Mouse (Mus musculus) embryonic facial prominence, embryonic 12.5 days (tissue): ENCODE measurements around the gene Ncf2. TPM values are rescaled to one million over a fixed set of nuclear protein-coding genes. Genes with fewer than 3 reads are reported as not detected.

Experiments used
- ATAC-seq: fragments of 200-750 bp; cut with Nextera tagmentation; 2 replicates; pipeline ENCODE4 v1.8.0; 2017; ENCODE audit not compliant: insufficient number of reproducible peaks, insufficient read depth, low FRiP score, low TSS enrichment
- H3K27ac ChIP-seq: fragments of 300-500 bp; sonication (generic); 2 replicates; pipeline ENCODE4 v1.5.1; 2016; ENCODE audit warnings: mild to moderate bottlenecking
- H3K27me3 ChIP-seq: fragments of 300-500 bp; sonication (generic); 2 replicates; pipeline ENCODE4 v1.6.1; 2016; ENCODE audit warnings: mild to moderate bottlenecking, moderate library complexity
- H3K36me3 ChIP-seq: fragments of 300-500 bp; sonication (generic); 2 replicates; pipeline ENCODE4 v1.6.1; 2016; ENCODE audit warnings: mild to moderate bottlenecking
- H3K4me1 ChIP-seq: fragments of 300-500 bp; sonication (generic); 2 replicates; pipeline ENCODE4 v1.6.1; 2016
- H3K4me2 ChIP-seq: fragments of 300-500 bp; sonication (generic); replicated peaks from 2 replicates; pipeline ENCODE4 v1.6.1; 2016; ENCODE audit warnings: mild to moderate bottlenecking, moderate library complexity
- H3K4me3 ChIP-seq: fragments of 300-500 bp; sonication (generic); 2 replicates; pipeline ENCODE4 v1.5.1; 2016; ENCODE audit warnings: mild to moderate bottlenecking
- H3K9ac ChIP-seq: fragments of 300-500 bp; sonication (generic); 2 replicates; pipeline ENCODE4 v1.6.1; 2016; ENCODE audit warnings: mild to moderate bottlenecking, moderate library complexity
- H3K9me3 ChIP-seq: fragments of 300-500 bp; sonication (generic); 2 replicates; pipeline ENCODE4 v1.6.1; 2016; ENCODE audit warnings: mild to moderate bottlenecking, moderate library complexity
- WGBS: fragments of 180-500 bp; shearing (Covaris S2); methylation state at CpG from one replicate; pipeline ENCODE4 v1.1.7; 2016; 5-methylcytosine and 5-hydroxymethylcytosine counted together
- polyA plus RNA-seq: library from polyadenylated mRNA; unstranded; fragments of >200 nt; fragmentation: Nextera tagmentation; extraction: Ambion mirVana; gene quantifications from 2 replicates; pipeline ENCODE4 v1.2.1, GENCODE M21; 2016

Ncf2 gene
- polyA plus RNA-seq, 1 experiment from 2014 or later, result 2.4 TPM

DNA sequence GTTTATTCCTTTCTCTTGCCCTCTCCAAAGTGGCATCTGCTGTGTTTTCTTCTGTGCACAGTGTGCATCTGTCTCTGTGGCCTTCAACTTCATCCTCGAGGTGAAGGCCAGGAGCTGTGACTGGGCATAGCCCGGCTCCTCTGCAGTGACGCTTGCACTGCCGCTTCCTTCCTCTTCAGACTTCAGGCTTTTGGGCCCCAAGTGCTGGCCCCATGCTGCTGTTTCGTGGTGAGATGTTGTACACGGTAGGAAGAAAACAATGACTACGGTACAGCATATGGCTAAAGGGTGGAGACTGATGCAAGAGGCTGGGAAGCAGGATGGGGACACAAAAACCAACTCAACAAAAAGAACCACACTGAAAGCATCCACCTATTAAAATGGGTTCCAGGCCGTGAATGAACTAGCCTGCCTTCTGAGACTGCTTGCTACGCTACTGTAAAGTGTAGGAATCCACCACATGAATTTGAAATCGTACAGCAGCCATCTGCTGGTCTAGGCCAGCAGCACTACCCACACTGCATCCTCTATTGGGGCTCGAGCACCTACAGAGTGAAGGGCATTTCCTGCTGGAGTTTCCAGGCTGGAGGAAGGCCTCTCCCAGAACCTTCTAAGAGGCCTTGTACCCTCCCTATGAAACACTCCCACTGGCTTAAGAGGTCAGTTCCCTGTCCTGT, 38.2 kb downstream of the Ncf2 start:
- Histone ChIP-seq H3K9me3 (no peaks in the 10 kb centered on the region), H3K4me3 (no peak overlapping the region), H3K27me3 (no peaks in the 10 kb centered on the region), H3K4me2 (no peak overlapping the region), H3K4me1 (no peaks in the 10 kb centered on the region), H3K36me3 (peaks cover 53% of the 10 kb centered on the region), H3K27ac (no peak overlapping the region), H3K9ac (no peak overlapping the region)
- no peak for ATAC-seq
- WGBS, result 84% methylated on average over 11 of the region's 11 CpGs

DNA sequence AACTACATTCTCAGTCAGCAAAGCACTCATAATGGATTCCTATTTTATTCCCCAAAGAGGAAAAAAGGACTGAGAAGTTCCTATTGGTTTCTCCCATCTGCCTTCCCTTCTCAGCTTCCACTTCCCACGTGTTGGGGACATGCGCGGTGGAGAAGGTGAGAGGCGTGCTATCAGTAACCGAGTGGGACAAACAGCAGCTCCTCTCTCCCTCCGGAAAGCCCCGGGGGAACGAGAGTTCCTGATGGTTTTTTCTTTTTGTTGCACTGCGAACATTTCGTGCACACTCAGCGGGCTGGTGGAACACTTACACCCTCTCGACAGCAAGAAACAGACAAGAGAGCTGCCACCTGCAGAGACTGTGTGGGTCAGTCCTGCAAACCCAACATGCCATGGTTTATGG, 38.8 kb downstream of the Ncf2 start:
- no peak overlapping the region for H3K27ac ChIP-seq
- no peak overlapping the region for H3K4me3 ChIP-seq
- no peaks in the 10 kb centered on the region for H3K9me3 ChIP-seq
- H3K36me3 ChIP-seq, result peaks cover 60% of the 10 kb centered on the region
- H3K9ac ChIP-seq, result no peak overlapping the region
- H3K27me3 ChIP-seq, result no peaks in the 10 kb centered on the region
- 90% methylated on average over 12 of the region's 12 CpGs for WGBS
- H3K4me2 ChIP-seq, result no peak overlapping the region
- H3K4me1 ChIP-seq, result no peaks in the 10 kb centered on the region
- no peak for ATAC-seq

- H3K4me1 ChIP-seq, result no peaks in the 10 kb centered on the region
- no peak overlapping the region for H3K4me2 ChIP-seq
- no peaks in the 10 kb centered on the region for H3K27me3 ChIP-seq
- 85% methylated on average over 3 of the region's 3 CpGs for WGBS
- peaks cover 73% of the 10 kb centered on the region for H3K36me3 ChIP-seq
- no peak overlapping the region for H3K9ac ChIP-seq
- H3K4me3 ChIP-seq, result no peak overlapping the region
- no peak for ATAC-seq
- H3K9me3 ChIP-seq, result no peaks in the 10 kb centered on the region
- no peak overlapping the region for H3K27ac ChIP-seq
Observed at GRCm38 (mm10) chr1:152840343-152840742, 40.3 kb downstream of the Ncf2 start.

DNA sequence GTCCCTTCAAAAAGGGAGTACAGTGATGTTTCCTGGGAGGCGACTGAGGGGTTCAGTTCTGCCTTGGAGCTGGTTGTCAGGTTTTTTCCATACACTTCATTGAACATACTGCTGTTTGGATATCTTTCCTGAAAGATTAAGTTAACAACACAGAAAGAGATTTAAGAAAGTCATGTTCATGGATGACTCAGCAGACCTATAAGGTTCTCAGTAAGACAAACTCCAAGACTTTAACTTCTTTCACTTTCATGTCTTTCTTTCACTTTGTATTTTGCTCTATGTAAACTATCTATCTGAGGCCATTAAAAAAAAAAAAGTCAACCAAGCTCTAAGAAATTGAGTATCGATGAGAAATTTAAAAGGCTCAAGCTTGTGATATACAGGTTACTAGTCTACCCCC, 41.1 kb downstream of the Ncf2 start:
- H3K4me3 ChIP-seq, result no peak overlapping the region
- peaks cover 80% of the 10 kb centered on the region for H3K36me3 ChIP-seq
- H3K4me2 ChIP-seq, result no peak overlapping the region
- WGBS, result 91% methylated on average over 2 of the region's 2 CpGs
- no peaks in the 10 kb centered on the region for H3K9me3 ChIP-seq
- ATAC-seq, result no peak
- no peak overlapping the region for H3K9ac ChIP-seq
- no peaks in the 10 kb centered on the region for H3K4me1 ChIP-seq
- no peak overlapping the region for H3K27ac ChIP-seq
- H3K27me3 ChIP-seq, result no peaks in the 10 kb centered on the region

DNA sequence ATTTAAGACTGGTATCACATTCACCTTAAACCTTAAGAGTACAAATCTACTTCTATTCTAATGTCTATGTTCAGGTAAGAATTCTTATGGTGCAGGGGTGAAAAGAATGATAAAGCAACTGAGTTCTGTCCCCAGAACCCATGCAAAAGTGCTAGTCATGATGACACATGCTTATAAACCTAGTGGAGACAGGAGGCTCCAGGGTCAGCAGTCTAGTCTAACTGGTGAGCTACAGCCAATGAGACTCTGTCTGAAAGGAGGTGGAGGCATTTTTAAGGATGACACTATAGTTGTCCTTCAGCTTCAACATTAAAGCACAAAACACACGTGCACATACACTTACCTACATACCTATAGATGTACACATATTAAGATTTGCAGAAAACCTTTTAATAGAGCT, 44.6 kb downstream of the Ncf2 start:
- ATAC-seq, result no peak
- no peak overlapping the region for H3K9ac ChIP-seq
- no peaks in the 10 kb centered on the region for H3K9me3 ChIP-seq
- WGBS, result 89% methylated on average over 1 of the region's 1 CpGs
- H3K36me3 ChIP-seq, result peaks cover 79% of the 10 kb centered on the region
- H3K27me3 ChIP-seq, result no peaks in the 10 kb centered on the region
- H3K4me1 ChIP-seq, result no peaks in the 10 kb centered on the region
- no peak overlapping the region for H3K4me2 ChIP-seq
- no peak overlapping the region for H3K4me3 ChIP-seq
- no peak overlapping the region for H3K27ac ChIP-seq

- H3K36me3 ChIP-seq, result peaks cover 74% of the 10 kb centered on the region
Observed at GRCm38 (mm10) chr1:152845211-152845730, 45.3 kb downstream of the Ncf2 start.

GRCm38 (mm10) chr1:152846856-152847255, 46.9 kb downstream of the Ncf2 start:
- no peak overlapping the region for H3K4me3 ChIP-seq
- H3K36me3 ChIP-seq, result peaks cover 69% of the 10 kb centered on the region
- H3K4me1 ChIP-seq, result no peaks in the 10 kb centered on the region
- no peak overlapping the region for H3K4me2 ChIP-seq
- no peaks in the 10 kb centered on the region for H3K27me3 ChIP-seq
- H3K9me3 ChIP-seq, result no peaks in the 10 kb centered on the region
- H3K9ac ChIP-seq, result no peak overlapping the region
- WGBS, result 91% methylated on average over 2 of the region's 2 CpGs
- no peak for ATAC-seq
- no peak overlapping the region for H3K27ac ChIP-seq

More at GRCm38 (mm10) chr1:152845211-152845730, 45.3 kb downstream of the Ncf2 start:
- H3K4me1 ChIP-seq, result no peaks in the 10 kb centered on the region
- no peaks in the 10 kb centered on the region for H3K9me3 ChIP-seq
- ATAC-seq, result no peak
- H3K9ac ChIP-seq, result no peak overlapping the region
- WGBS, result 84% methylated on average over 3 of the region's 3 CpGs
- no peak overlapping the region for H3K4me2 ChIP-seq
- no peak overlapping the region for H3K27ac ChIP-seq
- H3K27me3 ChIP-seq, result no peaks in the 10 kb centered on the region
- H3K4me3 ChIP-seq, result no peak overlapping the region

GRCm38 (mm10) chr1:152869901-152870300, 69.9 kb downstream of the Ncf2 start:
- H3K9ac ChIP-seq, result no peak overlapping the region
- no peaks in the 10 kb centered on the region for H3K27me3 ChIP-seq
- no peak for ATAC-seq
- H3K4me2 ChIP-seq, result no peak overlapping the region
- no peaks in the 10 kb centered on the region for H3K9me3 ChIP-seq
- H3K36me3 ChIP-seq, result peaks cover 32% of the 10 kb centered on the region
- H3K27ac ChIP-seq, result no peak overlapping the region
- no peaks in the 10 kb centered on the region for H3K4me1 ChIP-seq
- no peak overlapping the region for H3K4me3 ChIP-seq
- WGBS, result 95% methylated on average over 6 of the region's 6 CpGs

DNA sequence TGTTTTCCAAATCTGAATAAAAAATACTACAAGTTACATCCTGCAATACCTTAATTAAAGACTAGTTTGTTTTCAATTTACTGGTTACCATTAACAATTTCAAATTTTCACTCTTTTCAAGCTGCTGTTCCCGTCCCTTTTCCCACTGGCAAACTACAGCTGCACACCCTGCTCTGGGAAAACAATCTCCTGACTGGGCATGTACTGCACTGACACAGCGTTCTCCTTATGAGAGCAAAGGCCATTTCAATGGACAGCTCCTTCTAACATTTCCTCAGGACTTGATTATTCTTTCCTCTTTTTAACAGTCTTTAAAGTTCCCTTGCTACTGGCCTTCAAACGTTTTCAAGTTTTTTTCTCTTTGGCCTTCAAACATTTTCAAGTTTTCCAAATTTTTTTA, 71.0 kb downstream of the Ncf2 start:
- no peaks in the 10 kb centered on the region for H3K9me3 ChIP-seq
- H3K4me2 ChIP-seq, result no peak overlapping the region
- 75% methylated on average over 3 of the region's 3 CpGs for WGBS
- no peak for ATAC-seq
- H3K27me3 ChIP-seq, result no peaks in the 10 kb centered on the region
- peaks cover 22% of the 10 kb centered on the region for H3K36me3 ChIP-seq
- H3K9ac ChIP-seq, result no peak overlapping the region
- H3K4me1 ChIP-seq, result no peaks in the 10 kb centered on the region
- H3K27ac ChIP-seq, result no peak overlapping the region
- H3K4me3 ChIP-seq, result no peak overlapping the region

Other genes starting within 250 kb of the Ncf2 start
- not detected in 2 replicates for gene Apobec4, start 49.6 kb upstream of the Ncf2 start, polyA plus RNA-seq
- 27.6 and 28.9 TPM in 2 replicates for gene Rgl1, start 33.8 kb upstream of the Ncf2 start, polyA plus RNA-seq
- gene Arpc5, start 33.7 kb upstream of the Ncf2 start, polyA plus RNA-seq, result 205 and 211 TPM in 2 replicates
- gene Smg7, start 102.5 kb downstream of the Ncf2 start, polyA plus RNA-seq, result 32.2 and 33.2 TPM in 2 replicates
- 4.3 and 5.4 TPM in 2 replicates for gene Nmnat2, start 154.8 kb downstream of the Ncf2 start, polyA plus RNA-seq